Mouse (Mus musculus): ENCODE measurements around the gene Togaram2.
"Not testable (repeated sequence)": the region's sequence is repeated elsewhere in the genome, so short reads cannot be mapped to it uniquely, and the experiment has no call there.

The Togaram2 gene

DNA sequence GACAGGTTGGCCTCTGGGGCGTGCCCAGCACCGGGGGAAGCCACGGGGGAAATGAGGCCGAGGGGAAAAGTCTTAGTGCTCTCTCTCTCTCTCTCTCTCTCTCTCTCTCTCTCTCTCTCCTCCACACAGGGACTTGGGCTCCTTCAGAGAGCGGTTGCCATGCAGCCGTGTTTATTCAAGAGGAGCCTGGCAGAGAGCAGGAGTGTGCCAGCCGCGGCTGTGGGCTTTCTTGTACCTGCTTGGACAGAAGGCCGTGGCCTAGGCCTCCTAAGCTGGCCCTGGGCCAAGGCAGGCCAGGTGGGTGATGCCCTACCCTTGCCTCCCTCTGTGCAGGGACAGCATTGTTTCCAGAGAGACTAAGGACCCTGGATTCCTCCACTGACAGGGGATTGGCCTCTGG, at the start of gene Togaram2:
TSS of gene Togaram2 (plus strand) at position 170 of the 400 bp plus-strand sequence.
- no peak for ATAC-seq (ENCODE audit: low TSS enrichment)

DNA sequence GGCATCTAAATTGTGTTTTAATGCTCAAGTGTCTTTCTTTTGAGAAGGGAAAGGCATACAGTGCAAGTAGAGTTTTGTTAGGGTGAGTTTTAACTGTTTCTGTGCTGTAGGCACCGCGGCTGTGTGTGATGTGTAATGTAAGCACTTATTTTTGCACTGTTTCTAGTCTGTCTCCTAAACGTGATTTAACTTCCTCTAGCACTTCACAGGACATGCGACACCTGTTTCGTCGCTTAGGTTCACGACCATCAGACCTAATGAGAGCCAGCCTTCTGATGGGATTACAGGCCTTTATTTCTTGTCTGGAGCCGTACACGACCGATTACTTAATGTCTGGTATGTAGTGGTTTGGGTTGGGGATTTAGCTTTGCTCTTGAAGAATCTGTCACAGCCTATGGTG, 41.3 kb upstream of the Togaram2 start:
- no peak for ATAC-seq (ENCODE audit: low TSS enrichment)

- no peak for ATAC-seq (ENCODE audit: low TSS enrichment)
Observed at GRCm38 (mm10) chr17:71633350-71633749, 39.7 kb upstream of the Togaram2 start.

- ATAC-seq (ENCODE audit: low TSS enrichment) = no peak
Observed at GRCm38 (mm10) chr17:71636786-71637185, 36.3 kb upstream of the Togaram2 start.

DNA sequence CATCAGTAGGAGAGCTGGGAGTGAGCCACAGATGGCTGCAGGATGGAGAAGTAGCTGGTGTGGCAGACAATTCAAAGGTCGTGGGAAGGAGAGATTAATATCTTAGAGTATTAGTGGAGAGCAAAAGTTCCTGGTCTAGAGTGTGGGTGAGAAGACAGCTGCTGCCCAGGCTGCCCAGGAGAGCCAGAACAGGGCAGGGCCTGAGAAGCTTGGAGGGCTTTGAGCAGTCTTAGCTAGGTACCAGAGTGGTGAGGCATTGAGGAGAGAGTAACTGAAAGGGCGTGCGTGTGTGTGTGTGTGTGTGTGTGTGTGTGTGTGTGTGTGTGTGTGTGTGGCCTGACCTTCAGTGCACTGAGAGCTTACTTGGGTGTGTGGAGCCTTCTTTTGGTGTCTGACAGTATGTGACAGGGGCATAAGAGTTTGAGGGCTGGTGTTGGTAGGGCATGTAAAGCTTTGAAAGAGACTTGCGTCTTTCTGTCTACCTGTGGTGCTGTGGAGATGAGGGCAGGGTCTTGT, 35.3 kb upstream of the Togaram2 start:
- no peak for ATAC-seq (ENCODE audit: low TSS enrichment)

- not testable (repeated sequence) for ATAC-seq (ENCODE audit: low TSS enrichment)
Observed at GRCm38 (mm10) chr17:71639056-71639455, 34.0 kb upstream of the Togaram2 start.

- peak; percentile 76 for ATAC-seq (ENCODE audit: low TSS enrichment)
Observed at GRCm38 (mm10) chr17:71640421-71641085, 32.5 kb upstream of the Togaram2 start.

GRCm38 (mm10) chr17:71642190-71642589, 30.9 kb upstream of the Togaram2 start:
- ATAC-seq (ENCODE audit: low TSS enrichment) = no peak

DNA sequence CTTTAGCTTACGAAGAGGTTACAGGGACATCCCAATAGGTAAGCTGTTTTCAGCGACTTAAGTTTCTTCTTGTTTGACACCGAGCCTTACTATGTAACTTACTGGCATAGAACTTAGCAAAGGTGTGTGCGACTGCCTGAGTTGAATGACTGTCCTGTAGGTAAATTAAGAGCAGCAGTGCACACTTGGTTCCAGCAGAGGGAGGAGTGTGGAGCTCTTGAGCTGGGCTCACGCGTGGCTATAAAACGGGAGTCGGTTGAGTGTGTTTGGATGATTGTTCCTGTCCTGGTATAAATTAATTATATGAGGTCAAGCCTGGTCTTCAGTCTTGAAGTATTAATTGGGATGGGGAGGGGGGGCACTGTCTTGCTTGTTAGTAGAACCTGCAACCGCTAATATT, 23.1 kb upstream of the Togaram2 start:
- ATAC-seq (ENCODE audit: low TSS enrichment) = no peak

- ATAC-seq (ENCODE audit: low TSS enrichment) = no peak
Observed at GRCm38 (mm10) chr17:71652495-71652894, 20.6 kb upstream of the Togaram2 start.

DNA sequence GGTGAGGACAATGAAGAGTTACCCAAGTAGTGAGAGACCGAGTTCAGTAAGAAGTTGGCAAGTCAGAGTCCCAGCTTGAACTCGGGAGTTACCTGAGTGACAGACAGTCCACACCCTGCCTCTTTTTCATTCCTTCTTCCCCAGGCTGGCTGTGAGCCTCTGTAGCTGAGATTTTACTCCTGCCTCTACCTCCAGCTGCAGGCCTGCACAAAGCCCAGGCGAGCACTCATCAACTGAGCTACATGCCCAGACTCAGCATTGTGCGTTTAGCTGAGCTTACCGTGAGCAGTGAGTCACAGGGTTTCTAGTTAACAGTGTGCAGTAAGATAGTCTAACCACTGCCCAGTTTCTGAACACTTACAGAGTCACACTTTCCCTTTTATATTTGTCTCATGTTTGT, 20.1 kb upstream of the Togaram2 start:
- ATAC-seq (ENCODE audit: low TSS enrichment) = no peak

- ATAC-seq (ENCODE audit: low TSS enrichment) = no peak
Observed at GRCm38 (mm10) chr17:71657521-71657920, 15.5 kb upstream of the Togaram2 start.

DNA sequence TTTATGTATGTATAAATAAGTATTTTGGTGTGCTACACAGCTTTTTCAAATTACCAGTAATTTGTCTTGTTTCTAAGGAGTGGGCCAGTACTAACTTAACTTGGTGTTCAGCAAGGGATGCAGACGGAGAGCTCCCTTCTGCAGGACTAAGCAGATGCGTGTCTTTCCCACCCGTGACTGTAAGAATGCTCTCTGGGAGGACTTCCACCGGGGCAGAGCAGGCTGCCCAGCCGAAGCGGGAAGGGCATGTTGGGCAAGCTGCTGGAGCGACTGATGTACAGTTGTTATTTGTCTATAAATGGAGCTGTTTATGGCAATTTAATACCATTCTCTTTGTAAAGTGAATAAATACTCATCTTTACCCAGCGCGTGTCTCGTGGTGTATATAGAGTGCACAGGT, 14.4 kb upstream of the Togaram2 start:
- no peak for ATAC-seq (ENCODE audit: low TSS enrichment)

- ATAC-seq (ENCODE audit: low TSS enrichment) = no peak
Observed at GRCm38 (mm10) chr17:71660390-71660789, 12.7 kb upstream of the Togaram2 start.

GRCm38 (mm10) chr17:71662751-71663250, 10.3 kb upstream of the Togaram2 start:
- ATAC-seq (ENCODE audit: low TSS enrichment) = peak; percentile 93

GRCm38 (mm10) chr17:71663491-71663890, 9.6 kb upstream of the Togaram2 start:
- no peak for ATAC-seq (ENCODE audit: low TSS enrichment)

GRCm38 (mm10) chr17:71664172-71664571, 8.9 kb upstream of the Togaram2 start:
- no peak for ATAC-seq (ENCODE audit: low TSS enrichment)

- no peak for ATAC-seq (ENCODE audit: low TSS enrichment)
Observed at GRCm38 (mm10) chr17:71665201-71665600, 7.9 kb upstream of the Togaram2 start.

GRCm38 (mm10) chr17:71669511-71669910, 3.5 kb upstream of the Togaram2 start:
- ATAC-seq (ENCODE audit: low TSS enrichment) = no peak

GRCm38 (mm10) chr17:71671840-71672546, 1.1 kb upstream of the Togaram2 start:
- peak; percentile 53; the same call in 1 of the 2 replicates for ATAC-seq (ENCODE audit: low TSS enrichment)

DNA sequence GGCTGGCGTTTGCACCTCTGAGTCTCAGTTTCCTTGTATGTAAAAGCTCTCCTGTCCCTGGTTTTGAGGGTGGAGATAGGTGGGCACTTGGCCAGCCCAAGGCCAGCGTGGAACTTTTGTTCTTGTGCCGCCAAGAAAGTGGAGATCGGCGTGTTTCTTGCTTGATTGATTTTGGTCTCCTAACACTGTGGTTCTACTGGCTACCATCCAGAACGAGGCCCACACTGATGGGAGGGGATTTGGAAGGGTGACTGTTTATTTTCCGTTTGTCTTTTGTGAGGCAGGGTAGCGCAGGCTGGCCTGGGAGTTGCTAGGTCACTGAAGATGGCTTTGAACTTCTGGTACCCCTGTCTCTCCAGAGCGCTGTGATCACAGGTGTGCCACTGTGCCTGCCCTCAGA, 875 bp downstream of the Togaram2 start:
- no peak for ATAC-seq (ENCODE audit: low TSS enrichment)

DNA sequence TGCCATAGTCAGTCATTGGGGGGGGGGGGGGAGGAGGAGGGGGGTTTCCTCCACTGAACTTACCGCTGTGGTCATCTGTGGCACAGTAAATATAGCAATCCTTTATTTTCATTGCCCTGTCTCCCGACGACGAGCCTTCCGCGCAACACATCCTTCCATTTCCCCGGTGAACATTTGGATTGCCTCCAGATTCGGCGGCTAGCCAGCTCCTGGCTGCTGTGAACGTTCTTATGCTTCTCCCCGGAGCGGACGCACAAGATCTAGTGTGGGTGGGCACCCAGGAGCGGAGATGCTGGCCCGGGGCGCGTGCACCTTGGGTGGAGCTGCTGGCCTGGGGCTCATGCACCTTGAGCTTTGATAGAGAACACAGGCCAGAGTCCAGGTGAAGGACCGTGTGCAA, 1.8 kb downstream of the Togaram2 start:
- ATAC-seq (ENCODE audit: low TSS enrichment) = peak; percentile 63

DNA sequence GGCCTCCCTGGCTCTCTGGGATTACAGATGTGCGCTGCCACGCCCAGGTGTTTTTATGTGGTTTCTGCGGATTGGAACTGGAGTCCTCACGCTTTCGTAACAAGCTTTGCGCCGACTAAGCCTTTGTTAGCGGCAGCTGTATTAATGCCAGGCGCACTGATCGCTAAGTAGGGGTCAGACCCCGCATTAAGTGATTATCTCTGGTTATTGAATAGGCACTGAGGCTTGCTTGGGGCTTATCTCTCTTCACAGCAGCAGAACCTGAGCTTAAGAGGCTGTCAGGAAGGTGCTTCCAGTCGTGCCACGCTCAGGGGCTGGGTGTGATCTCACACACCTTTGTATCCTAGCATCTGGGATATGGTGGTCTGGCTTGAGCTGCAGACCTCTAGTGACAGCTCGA, 8.6 kb downstream of the Togaram2 start:
- no peak for ATAC-seq (ENCODE audit: low TSS enrichment)
